Mouse (Mus musculus) left cerebral cortex, postnatal 36 days (tissue): ENCODE measurements around the gene Tango6. TPM values are rescaled to one million over a fixed set of nuclear protein-coding genes. Genes with fewer than 3 reads are reported as not detected.
A peak's percentile ranks its signal among the peaks of the same experiment; 100 is the strongest.

Source experiments
- DNase-seq, 2 experiments: peaks; one replicate each; pipeline ENCODE4 v3.0.0; 2021 to 2022; ENCODE audit warnings: low spot score in 2 of 2, mixed read lengths in 1 of 2
- intact Hi-C: fragments of 180-260 bp; cut with DNase I; formaldehyde crosslinking; loops from one replicate; pipeline ENCODE4 v1.15.1; 2025
- total RNA-seq, 2 experiments: library from RNA; stranded (reverse); gene quantifications; 2 replicates each; pipeline ENCODE4 v1.2.3; 2021

The Tango6 gene
- total RNA-seq, 2 experiments from 2014 or later = 6.0 to 6.1 TPM

DNA sequence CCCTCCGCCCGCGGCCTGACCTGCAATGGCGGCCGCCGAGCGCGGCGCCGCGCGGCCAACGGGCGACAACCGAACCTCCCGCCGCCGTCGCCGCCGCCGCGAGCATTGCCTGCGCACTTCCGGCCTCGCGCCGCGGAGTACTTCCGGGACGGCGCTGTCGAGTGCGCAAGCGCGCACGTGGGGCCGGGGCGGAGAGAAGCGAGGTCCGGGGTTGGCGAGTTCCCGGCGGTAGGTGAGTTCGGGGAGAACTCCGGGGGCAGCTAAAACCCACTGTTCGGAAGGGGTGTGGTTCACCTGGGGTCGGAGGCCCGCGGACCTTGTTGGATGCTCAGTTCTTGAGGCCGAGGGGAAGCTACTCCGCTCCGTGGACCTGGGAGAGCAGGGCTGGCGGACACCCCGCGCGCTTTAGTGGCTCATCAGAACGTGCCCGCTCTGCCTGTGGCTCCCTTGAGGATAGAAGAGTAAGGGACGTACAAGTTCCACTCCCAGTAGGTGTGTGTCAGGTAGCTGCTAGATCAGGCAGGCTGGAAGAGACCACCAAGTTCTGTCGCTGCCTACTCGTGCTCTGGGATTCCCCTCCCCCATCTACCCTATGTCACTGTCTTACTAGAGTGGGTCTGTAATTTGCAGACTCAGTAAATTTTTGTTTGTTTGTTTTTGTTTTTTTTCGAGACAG lies 210.8 kb downstream of the Tango6 start, which contains the start of gene Utp4:
Gene Utp4 (plus strand): TSS at position 156 of the 676 bp plus-strand sequence.
- DNase-seq = peak; percentile 87 to 92
- intact Hi-C loops = no loop called here

DNA sequence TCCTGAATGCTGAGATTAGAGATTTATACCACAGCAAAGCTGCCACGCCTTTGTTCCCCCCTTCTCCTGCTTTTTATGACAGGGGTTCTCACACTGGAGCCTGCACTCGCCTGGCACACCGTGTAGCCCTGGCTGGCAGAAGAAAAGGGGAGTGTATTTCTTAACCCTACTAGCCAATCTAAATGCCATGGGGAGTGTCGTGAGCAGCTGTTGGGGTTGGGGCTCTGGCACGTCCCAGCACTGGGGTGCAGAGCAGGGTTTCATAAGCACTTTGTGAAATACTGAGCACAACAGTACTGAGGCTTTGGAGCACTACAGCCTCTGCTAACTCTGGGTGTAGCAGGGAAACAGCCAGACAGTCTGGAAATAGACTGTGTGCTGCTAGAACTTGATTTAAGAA lies 216.6 kb downstream of the Tango6 start:
- intact Hi-C loops = no loop called here
- DNase-seq = no peak

Other genes starting within 250 kb of the Tango6 start
- gene 6030452D12Rik, start 182.5 kb upstream of the Tango6 start, total RNA-seq = not detected
- under 1 TPM; 0.30 to 0.50 TPM for gene Cdh3, start 172.2 kb upstream of the Tango6 start, total RNA-seq
- gene Gm10073, start 109.6 kb upstream of the Tango6 start, total RNA-seq = 10 to 100 TPM; 76.4 to 91.4 TPM
- gene Cdh1, start 79.7 kb upstream of the Tango6 start, total RNA-seq = 1 to 10 TPM; 1.4 to 1.9 TPM
- gene Has3, start 187.2 kb downstream of the Tango6 start, total RNA-seq = 1 to 10 TPM; 1.1 to 1.6 TPM
- 10 to 100 TPM; 30.0 to 35.2 TPM for gene Utp4, start 210.6 kb downstream of the Tango6 start, total RNA-seq